Mouse (Mus musculus) neural tube, postnatal 0 days (tissue): ENCODE data around the gene Hoxc4. TPM values are rescaled to one million over a fixed set of nuclear protein-coding genes. Genes with fewer than 3 reads are reported as not detected.
A peak's percentile ranks its signal among the peaks of the same experiment; 100 is the strongest.

ENCODE experiments used
- microRNA counts: library from miRNA; unstranded; fragments of <30 nt; microRNA quantifications from one replicate; lab custom pipeline; 2015
- microRNA-seq: library from miRNA; unstranded; fragments of <30 nt; microRNA quantifications from one replicate; pipeline ENCODE4, GENCODE M21; 2016
- polyA plus RNA-seq: library from polyadenylated mRNA; unstranded; fragments of >200 nt; fragmentation: Nextera tagmentation; extraction: Ambion mirVana; gene quantifications from 2 replicates; pipeline ENCODE4 v1.2.1, GENCODE M21; 2015

Gene Hoxc4
- 10.9 and 19.8 TPM in 2 replicates for polyA plus RNA-seq

DNA sequence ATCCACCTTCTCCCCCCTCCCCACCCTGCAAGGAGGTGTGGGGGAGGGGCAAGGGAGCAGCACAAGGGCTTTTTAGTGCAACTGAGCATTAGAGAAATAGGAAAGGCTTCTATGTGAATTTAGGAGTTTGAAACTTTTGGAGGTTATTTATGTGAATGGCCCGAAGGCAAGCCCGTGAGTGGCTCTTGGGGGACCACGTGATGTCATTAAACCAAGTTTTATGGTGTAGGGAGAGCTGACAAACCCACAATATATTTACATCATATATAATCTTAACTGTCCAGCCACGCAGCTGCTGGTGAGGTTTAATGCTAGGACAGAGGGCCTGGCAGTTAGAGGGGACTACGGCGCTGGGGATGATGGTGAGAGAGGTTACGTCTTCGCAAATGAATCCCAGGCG lies at the start of gene Hoxc4:
Gene Hoxc4 (plus strand): TSS at position 299 of the 400 bp plus-strand sequence.

DNA sequence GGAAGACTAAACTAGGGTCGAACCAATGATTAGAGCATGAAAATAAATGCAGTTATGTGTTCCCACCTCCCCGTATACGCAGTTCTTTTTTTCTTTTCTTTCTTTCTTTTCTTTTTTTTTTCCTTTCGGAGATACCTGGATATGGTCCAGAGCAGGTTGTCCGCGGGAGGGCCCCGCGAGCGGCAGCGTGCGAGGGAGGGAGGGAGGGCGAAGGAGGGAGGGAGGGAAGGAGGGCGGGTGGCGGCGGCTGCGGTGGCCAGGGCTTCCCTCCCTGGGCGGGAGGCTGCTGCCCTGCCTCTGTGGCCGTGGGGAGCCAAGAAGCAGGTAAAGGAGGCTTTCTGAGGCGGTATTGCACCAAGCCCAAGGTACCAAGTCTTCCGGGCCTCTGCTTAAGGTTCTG lies 42.6 kb upstream of the Hoxc4 start, which contains the start of gene Hoxc9:
Gene Hoxc9 (plus strand): TSS at position 269 of the 400 bp plus-strand sequence.

DNA sequence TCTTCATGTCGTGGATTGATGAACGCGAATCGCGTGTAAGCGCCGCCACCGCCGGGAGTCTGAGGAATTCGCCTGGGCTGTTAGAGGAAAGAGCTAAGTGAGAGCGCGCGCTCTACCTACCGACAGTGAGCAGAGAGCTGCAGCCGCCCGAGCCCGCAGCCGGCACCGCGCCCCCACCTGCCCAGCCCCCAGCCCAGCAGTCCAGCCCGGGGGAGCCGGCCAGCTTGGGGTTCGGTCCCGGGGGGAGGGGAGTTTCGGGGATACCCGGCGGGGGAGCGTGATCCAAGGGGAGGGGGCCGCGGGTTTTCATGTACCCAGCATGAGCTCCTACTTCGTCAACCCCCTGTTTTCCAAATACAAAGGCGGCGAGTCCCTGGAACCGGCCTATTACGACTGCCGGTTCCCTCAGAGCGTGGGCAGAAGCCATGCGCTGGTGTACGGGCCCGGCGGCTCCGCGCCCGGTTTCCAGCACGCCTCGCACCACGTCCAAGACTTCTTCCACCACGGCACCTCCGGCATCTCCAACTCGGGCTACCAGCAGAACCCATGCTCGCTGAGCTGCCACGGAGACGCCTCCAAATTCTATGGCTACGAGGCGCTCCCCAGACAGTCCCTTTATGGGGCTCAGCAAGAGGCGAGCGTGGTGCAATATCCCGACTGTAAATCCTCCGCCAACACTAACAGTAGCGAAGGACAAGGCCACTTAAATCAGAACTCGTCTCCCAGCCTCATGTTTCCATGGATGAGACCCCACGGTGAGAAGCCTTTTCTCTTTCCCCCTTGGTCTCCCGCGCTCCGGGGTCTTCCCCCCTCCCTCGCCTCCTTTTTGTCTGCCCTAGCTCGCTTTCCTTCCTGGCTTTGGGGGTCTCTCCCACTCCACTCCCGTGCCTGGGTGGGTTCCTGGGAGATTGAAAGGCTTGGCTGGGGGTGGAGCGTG lies 28.0 kb upstream of the Hoxc4 start, which contains the start of gene Hoxc8:
Gene Hoxc8 (plus strand): TSS at position 147 of the 937 bp plus-strand sequence.

DNA sequence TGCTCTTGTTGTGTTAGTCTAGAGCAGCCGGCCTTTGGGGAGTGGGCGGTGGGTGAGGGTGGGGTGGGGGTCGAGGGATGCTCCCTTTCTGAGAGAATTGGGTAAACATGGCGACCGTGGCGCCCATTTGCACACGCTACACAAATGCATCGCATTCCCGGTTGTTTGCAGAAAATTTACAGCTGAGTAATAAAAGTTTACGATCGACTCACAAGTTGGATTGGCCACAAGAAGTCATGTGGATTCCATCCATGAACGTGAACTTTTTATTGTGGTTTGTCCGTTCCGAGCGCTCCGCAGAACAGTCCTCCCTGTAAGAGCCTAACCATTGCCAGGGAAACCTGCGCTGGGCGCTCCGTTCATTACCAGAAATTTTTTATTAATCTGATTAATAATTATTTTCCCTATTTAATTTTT lies 20.8 kb upstream of the Hoxc4 start, which contains the start of gene Hoxc6:
Gene Hoxc6 (plus strand): TSS at position 319 of the 417 bp plus-strand sequence.

MicroRNAs encoded within 50 kb of the gene (microRNA counts, 519-probe panel; counts per million panel counts)
- 3,343 counts per million, percentile 21 among the panel's probes with 10 or more counts for microRNA mmu-miR-615-3p (lab: Ali Mortazavi, UCI)
- microRNA mmu-miR-615-5p (lab: Ali Mortazavi, UCI): 40.5 counts per million

Small RNAs within 50 kb of the gene (microRNA-seq; reads per million reads assigned to microRNA genes)
- gene Mir196a-2 (1,169 reads per million, percentile 76 among the genes with 10 or more reads in this experiment), gene Mir615 (4,961 reads per million, percentile 91 among the genes with 10 or more reads in this experiment)

Other genes with a start within 250 kb of the Hoxc4 start
- gene Hoxc13, start 97.8 kb upstream of the Hoxc4 start, polyA plus RNA-seq: 0.18 and 3.5 TPM in 2 replicates
- 4.4 and 20.1 TPM in 2 replicates for gene Hoxc12, start 82.2 kb upstream of the Hoxc4 start, polyA plus RNA-seq
- gene Hoxc11, start 64.5 kb upstream of the Hoxc4 start, polyA plus RNA-seq: 2.2 and 6.3 TPM in 2 replicates
- 50.8 and 93.8 TPM in 2 replicates for gene Hoxc10, start 52.1 kb upstream of the Hoxc4 start, polyA plus RNA-seq
- 2.0 and 9.5 TPM in 2 replicates for gene Hoxc5, start 51.5 kb upstream of the Hoxc4 start, polyA plus RNA-seq
- 25.1 and 28.0 TPM in 2 replicates for gene Hoxc9, start 42.5 kb upstream of the Hoxc4 start, polyA plus RNA-seq
- gene Hoxc8, start 28.3 kb upstream of the Hoxc4 start, polyA plus RNA-seq: 27.7 and 63.8 TPM in 2 replicates
- gene Hoxc6, start 20.7 kb upstream of the Hoxc4 start, polyA plus RNA-seq: 12.5 and 22.4 TPM in 2 replicates
- 9.8 and 10.9 TPM in 2 replicates for gene Smug1, start 148.2 kb downstream of the Hoxc4 start, polyA plus RNA-seq
- 78.9 and 85.6 TPM in 2 replicates for gene Cbx5, start 220.9 kb downstream of the Hoxc4 start, polyA plus RNA-seq
- gene Hnrnpa1, start 221.5 kb downstream of the Hoxc4 start, polyA plus RNA-seq: 397 and 427 TPM in 2 replicates
- 0.43 and 0.88 TPM in 2 replicates for gene Nfe2, start 239.5 kb downstream of the Hoxc4 start, polyA plus RNA-seq